Mouse (Mus musculus) bone marrow, adult 2 months (tissue): ENCODE data around the gene Tyw3.

ENCODE experiments used
- CTCF ChIP-seq: fragments of 200-500 bp; IDR thresholded peaks from 2 replicates; pipeline ENCODE4 v1.5.1; 2011; ENCODE audit warnings: low read length, control low read depth; ENCODE audit not compliant: control insufficient read depth, insufficient read depth
- POLR2A ChIP-seq: fragments of 200-500 bp; IDR thresholded peaks from 2 replicates; pipeline ENCODE4 v1.6.1; 2011; ENCODE audit warnings: low read depth, mild to moderate bottlenecking, control low read depth, low read length, borderline replicate concordance; ENCODE audit not compliant: control insufficient read depth

DNA sequence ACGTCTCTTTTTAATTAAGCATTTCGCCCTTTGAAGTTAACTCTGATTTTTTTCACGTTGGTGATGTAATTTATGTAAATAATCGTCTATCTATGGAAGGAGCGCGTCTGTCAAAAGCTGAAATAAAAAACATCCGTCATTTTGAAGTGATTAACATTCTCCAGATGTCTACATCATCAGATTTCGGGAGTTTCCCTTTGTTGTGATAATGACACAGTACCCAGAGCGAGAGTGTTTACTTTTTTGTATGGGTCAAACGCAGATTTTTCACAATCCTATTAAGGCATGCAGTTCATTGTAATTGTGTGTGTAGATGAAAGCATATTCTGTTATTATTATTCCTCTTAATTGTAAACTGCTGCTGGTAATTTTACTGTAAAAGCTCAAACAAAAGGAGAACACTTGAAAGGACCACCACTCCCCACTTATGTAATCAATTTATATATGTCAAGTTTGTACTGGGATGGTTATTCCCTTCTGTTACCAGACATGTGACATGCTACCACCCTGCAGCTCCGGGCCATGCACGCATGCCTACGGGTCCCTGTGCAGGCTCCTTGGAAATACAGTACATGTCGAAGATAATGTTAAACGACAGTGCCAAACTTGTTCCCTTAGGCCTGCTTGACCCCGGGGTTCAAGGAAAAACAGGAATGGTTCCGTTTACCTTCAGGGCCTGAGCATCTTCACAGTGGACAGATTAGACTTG lies 46.4 kb downstream of the Tyw3 start:
- TF ChIP-seq CTCF (no peak), POLR2A (no peak)
